Mouse (Mus musculus) embryonic fibroblast, embryonic 13.5 days (primary cell): ENCODE measurements around the gene Atp8b5.

Experiments
- CTCF ChIP-seq: IDR thresholded peaks from 2 replicates; pipeline ENCODE4 v1.5.1; 2011; ENCODE audit warnings: mild to moderate bottlenecking, control low read depth, low read length, moderate library complexity, borderline replicate concordance; ENCODE audit not compliant: insufficient read depth
- POLR2A ChIP-seq: IDR thresholded peaks from 2 replicates; pipeline ENCODE4 v1.6.1; 2011; ENCODE audit warnings: low read depth, mild to moderate bottlenecking, control low read depth, low read length, moderate library complexity

- no peak for TF ChIP-seq CTCF
- no peak for TF ChIP-seq POLR2A
These were observed 30.1 kb upstream of the Atp8b5 start for GRCm38 (mm10) chr4:43236898-43237297.
